Mouse (Mus musculus): Measurements from ENCODE around the gene Osbpl5. TPM values are rescaled to one million over a fixed set of nuclear protein-coding genes. Genes with fewer than 3 reads are reported as not detected.
A peak's percentile ranks its signal among the peaks of the same experiment; 100 is the strongest.

Gene Osbpl5
- polyA plus RNA-seq, 1 experiment from 2014 or later, result 38.1 TPM

DNA sequence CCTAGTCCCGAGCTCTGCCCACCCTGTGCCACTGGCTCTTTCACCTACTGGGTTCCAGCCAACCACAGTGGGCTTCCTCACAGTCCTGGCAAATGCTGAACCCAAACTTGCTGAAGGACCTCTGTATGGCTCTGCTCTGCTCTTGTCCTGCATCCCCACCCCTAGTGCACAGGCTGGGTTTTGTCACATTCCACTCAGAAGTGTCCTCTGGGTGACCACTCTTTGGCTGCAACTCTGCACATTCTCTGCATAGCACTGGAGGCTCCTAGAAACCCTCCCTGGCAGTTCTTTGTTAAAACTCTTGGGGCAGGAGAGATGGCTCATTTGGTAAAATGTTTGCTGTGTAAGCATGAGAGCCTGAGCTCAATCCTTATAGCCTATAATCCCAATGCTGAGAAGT lies 39.0 kb downstream of the Osbpl5 start:
- Histone ChIP-seq H3K9ac (no peak overlapping the region), H3K27ac (no peak overlapping the region), H3K4me1 (replicated peaks; ENCODE audit: control insufficient read depth, insufficient read depth, low read length) (no peaks in the 10 kb centered on the region), H3K4me3 (replicated peaks; ENCODE audit: low read length) (no peak overlapping the region), H3K9me3 (ENCODE audit: control insufficient read depth, low read length) (no peaks in the 10 kb centered on the region), H3K36me3 (replicated peaks; ENCODE audit: control insufficient read depth, insufficient read depth) (peaks cover 23% of the 10 kb centered on the region), H3K27me3 (ENCODE audit: control insufficient read depth, insufficient read depth, low read length) (no peaks in the 10 kb centered on the region), H3K4me2 (replicated peaks) (no peak overlapping the region)
- DNase-seq (ENCODE audit: low spot score) (no peak), ATAC-seq (ENCODE audit: low FRiP score) (peak; percentile 52; the same call in 1 of the 2 replicates)
- 89% methylated on average over 1 of the region's 1 CpGs for WGBS

DNA sequence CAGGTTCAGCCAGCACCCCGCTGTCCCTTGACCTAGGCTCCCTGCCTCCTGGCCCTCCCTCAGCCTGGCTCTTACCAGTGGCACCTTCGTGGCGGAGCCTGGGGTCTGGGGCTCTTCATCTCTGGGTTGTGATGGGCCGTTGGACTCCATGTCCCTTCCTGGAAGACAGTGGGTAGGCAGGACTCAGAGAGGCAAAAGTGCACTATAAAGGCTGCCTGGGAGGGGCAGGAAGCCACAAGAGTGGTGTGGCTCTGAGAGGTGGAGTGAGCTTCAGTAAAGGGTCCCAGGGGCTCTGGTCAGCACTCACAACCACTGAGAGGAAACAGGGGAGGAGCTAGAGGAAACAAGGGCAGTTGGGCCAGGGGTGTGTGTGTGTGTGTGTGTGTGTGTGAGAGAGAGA lies 43.4 kb downstream of the Osbpl5 start:
- H3K9me3 ChIP-seq (ENCODE audit: control insufficient read depth, low read length), result no peaks in the 10 kb centered on the region
- H3K4me3 ChIP-seq (replicated peaks; ENCODE audit: low read length), result no peak overlapping the region
- no peak overlapping the region for H3K4me2 ChIP-seq (replicated peaks)
- no peaks in the 10 kb centered on the region for H3K4me1 ChIP-seq (replicated peaks; ENCODE audit: control insufficient read depth, insufficient read depth, low read length)
- 0 out of 2 replicates have a peak, but pooled peaks have one; percentile 3 for ATAC-seq (ENCODE audit: low FRiP score)
- no peak for DNase-seq (ENCODE audit: low spot score)
- no peak overlapping the region for H3K27ac ChIP-seq
- H3K36me3 ChIP-seq (replicated peaks; ENCODE audit: control insufficient read depth, insufficient read depth), result peaks cover 47% of the 10 kb centered on the region
- no peak overlapping the region for H3K9ac ChIP-seq
- 78% methylated on average over 4 of the region's 4 CpGs for WGBS
- no peaks in the 10 kb centered on the region for H3K27me3 ChIP-seq (ENCODE audit: control insufficient read depth, insufficient read depth, low read length)

DNA sequence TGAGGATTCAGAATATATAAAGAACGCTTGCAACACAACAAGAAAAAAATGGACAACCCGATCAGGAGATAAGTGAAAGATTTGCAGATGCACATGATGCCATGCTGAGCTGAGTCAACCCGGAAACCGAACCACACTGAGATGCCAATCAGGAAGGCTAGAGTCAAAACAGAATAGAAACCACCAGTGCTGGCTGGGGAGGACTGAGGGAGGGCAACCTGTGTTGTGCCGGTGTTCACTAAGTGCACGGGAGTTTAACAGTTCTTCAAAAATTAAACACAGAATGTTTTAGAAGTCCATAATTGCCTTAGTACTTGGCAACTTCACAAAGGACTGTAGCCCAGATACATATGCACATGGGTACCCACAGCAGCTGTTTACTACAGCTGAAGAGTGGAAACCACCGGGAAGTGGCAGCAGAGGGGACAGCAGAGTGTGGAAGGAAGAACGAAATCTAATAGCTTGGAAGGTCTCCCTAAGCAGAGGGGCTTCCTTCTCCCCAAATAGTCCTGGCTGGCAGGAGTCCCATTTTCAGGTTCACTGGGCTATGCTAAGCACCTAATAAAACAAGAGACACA lies 43.9 kb downstream of the Osbpl5 start:
- 84% methylated on average over 8 of the region's 8 CpGs for WGBS
- 0 out of 2 replicates have a peak, but pooled peaks have one; percentile 3 for ATAC-seq (ENCODE audit: low FRiP score)
- peaks cover 52% of the 10 kb centered on the region for H3K36me3 ChIP-seq (replicated peaks; ENCODE audit: control insufficient read depth, insufficient read depth)

DNA sequence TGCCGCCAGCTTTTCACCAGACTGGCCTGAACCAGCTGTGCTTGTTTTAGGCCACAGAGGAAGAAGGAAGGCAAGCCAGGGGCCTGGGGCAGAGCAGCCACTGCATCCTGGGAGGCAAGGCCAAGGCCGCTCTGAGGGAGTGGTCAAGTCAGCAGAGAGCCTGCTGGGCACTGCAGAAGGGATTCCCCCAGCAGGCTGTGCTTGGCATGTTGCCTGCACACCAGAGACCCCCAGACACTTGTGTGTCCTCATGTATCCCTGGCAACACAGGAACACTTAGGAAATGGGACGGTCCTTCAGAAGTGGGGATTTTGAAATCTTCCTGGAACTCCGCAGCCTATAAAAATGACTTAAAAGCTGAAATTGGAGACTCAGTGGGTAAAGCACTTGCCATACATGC lies 44.8 kb downstream of the Osbpl5 start:
- no peaks in the 10 kb centered on the region for H3K27me3 ChIP-seq (ENCODE audit: control insufficient read depth, insufficient read depth, low read length)
- H3K9me3 ChIP-seq (ENCODE audit: control insufficient read depth, low read length), result no peaks in the 10 kb centered on the region
- no peak overlapping the region for H3K9ac ChIP-seq
- DNase-seq (ENCODE audit: low spot score), result no peak
- 67% methylated on average over 4 of the region's 4 CpGs for WGBS
- peaks cover 55% of the 10 kb centered on the region for H3K36me3 ChIP-seq (replicated peaks; ENCODE audit: control insufficient read depth, insufficient read depth)
- no peak for ATAC-seq (ENCODE audit: low FRiP score)
- no peak overlapping the region for H3K4me2 ChIP-seq (replicated peaks)
- H3K27ac ChIP-seq, result no peak overlapping the region
- no peaks in the 10 kb centered on the region for H3K4me1 ChIP-seq (replicated peaks; ENCODE audit: control insufficient read depth, insufficient read depth, low read length)
- H3K4me3 ChIP-seq (replicated peaks; ENCODE audit: low read length), result no peak overlapping the region

More for the DNA sequence above, 43.9 kb downstream of the Osbpl5 start:
- H3K27ac ChIP-seq, result no peak overlapping the region
- DNase-seq (ENCODE audit: low spot score), result no peak
- no peak overlapping the region for H3K4me3 ChIP-seq (replicated peaks; ENCODE audit: low read length)
- H3K4me2 ChIP-seq (replicated peaks), result no peak overlapping the region
- H3K9ac ChIP-seq, result no peak overlapping the region
- no peaks in the 10 kb centered on the region for H3K4me1 ChIP-seq (replicated peaks; ENCODE audit: control insufficient read depth, insufficient read depth, low read length)
- H3K9me3 ChIP-seq (ENCODE audit: control insufficient read depth, low read length), result no peaks in the 10 kb centered on the region
- H3K27me3 ChIP-seq (ENCODE audit: control insufficient read depth, insufficient read depth, low read length), result no peaks in the 10 kb centered on the region

DNA sequence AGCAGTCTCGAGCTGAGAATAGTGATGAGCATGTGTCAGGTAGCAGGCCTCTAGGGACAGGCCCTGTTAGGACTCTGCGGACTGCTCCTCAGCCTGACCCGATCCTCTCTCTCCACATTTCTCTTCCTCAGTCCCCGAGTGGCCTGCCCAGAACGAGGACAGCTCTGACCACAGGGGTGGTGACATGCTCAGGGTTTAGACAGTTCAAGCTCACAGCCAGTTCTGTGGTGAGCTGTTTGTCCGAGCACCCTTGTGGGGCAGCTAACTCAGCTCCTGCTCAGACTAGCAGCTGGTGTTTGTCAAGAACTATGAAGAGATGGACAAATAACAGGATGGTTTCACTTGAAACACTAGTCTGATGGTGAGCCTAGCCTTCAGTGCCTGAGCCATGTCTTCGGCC lies 45.4 kb downstream of the Osbpl5 start:
- no peak for ATAC-seq (ENCODE audit: low FRiP score)
- Histone ChIP-seq H3K4me2 (replicated peaks) (no peak overlapping the region), H3K27ac (no peak overlapping the region), H3K4me3 (replicated peaks; ENCODE audit: low read length) (no peak overlapping the region), H3K4me1 (replicated peaks; ENCODE audit: control insufficient read depth, insufficient read depth, low read length) (no peaks in the 10 kb centered on the region), H3K36me3 (replicated peaks; ENCODE audit: control insufficient read depth, insufficient read depth) (peaks cover 57% of the 10 kb centered on the region), H3K9ac (no peak overlapping the region), H3K9me3 (ENCODE audit: control insufficient read depth, low read length) (no peaks in the 10 kb centered on the region), H3K27me3 (ENCODE audit: control insufficient read depth, insufficient read depth, low read length) (no peaks in the 10 kb centered on the region)
- no peak for DNase-seq (ENCODE audit: low spot score)
- WGBS, result 60% methylated on average over 7 of the region's 7 CpGs

DNA sequence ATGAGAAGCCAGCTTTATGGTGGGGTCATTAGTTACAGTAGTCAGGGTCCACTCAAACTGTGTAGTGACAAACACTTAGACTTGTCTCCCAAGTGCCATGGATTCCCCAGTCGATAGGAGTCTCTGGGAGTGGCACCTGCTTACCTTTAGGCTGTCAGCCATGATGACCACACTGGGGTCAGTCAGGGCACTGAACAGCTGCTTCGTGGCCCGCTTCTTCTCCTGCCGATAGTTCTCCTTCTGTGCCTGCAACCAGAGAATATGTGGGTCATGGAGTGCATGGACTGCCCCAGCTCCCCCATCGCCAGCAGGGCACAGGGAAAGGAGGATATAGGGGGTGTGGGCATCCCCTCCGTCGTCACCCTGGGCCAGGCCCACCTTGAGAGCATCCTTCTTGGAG lies 47.4 kb downstream of the Osbpl5 start:
- DNase-seq (ENCODE audit: low spot score), result no peak
- WGBS, result 92% methylated on average over 7 of the region's 7 CpGs
- ATAC-seq (ENCODE audit: low FRiP score), result no peak
- Histone ChIP-seq H3K27me3 (ENCODE audit: control insufficient read depth, insufficient read depth, low read length) (no peaks in the 10 kb centered on the region), H3K27ac (no peak overlapping the region), H3K9ac (no peak overlapping the region), H3K36me3 (replicated peaks; ENCODE audit: control insufficient read depth, insufficient read depth) (peaks cover 69% of the 10 kb centered on the region), H3K4me3 (replicated peaks; ENCODE audit: low read length) (no peak overlapping the region), H3K4me1 (replicated peaks; ENCODE audit: control insufficient read depth, insufficient read depth, low read length) (no peaks in the 10 kb centered on the region), H3K9me3 (ENCODE audit: control insufficient read depth, low read length) (no peaks in the 10 kb centered on the region), H3K4me2 (replicated peaks) (no peak overlapping the region)

DNA sequence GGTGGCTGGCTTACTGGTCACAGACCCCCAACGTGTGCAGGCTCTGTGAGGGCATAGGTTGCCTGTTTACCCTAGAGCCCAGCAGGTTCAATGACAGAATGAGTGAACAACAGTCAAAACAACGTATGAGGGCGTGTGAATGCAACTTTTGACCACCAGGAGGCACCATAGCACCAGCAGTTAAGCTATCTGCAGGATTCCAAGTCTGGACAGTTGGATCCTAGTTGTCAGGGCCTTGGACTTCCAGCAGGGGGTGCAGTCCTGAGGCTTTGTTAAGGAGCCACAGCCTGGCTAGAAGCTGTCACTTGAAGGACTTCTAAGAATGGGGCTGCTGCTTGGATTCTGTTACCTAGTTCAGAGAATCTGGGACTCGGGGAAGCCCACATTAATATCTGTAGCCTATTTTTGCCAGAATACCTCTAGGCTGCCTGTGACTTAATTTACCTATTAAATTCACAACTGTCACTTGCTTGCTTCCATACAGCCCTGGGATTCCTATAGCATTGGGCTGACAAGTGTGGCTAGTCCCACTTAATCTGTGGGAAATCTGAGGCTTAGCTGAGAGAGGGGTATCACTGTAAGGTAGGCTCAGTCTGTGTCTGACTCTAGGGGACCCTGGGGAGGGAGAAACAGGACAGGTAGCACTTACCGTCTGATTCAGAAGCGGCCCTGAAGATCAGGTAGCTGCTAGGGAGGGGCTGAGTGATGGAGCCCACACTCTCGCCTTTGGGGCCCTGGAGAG lies 49.9 kb downstream of the Osbpl5 start:
- ATAC-seq (ENCODE audit: low FRiP score), result peak; percentile 84
- Histone ChIP-seq H3K36me3 (replicated peaks; ENCODE audit: control insufficient read depth, insufficient read depth) (peaks cover 73% of the 10 kb centered on the region), H3K4me1 (replicated peaks; ENCODE audit: control insufficient read depth, insufficient read depth, low read length) (no peaks in the 10 kb centered on the region), H3K9ac (no peak overlapping the region), H3K4me3 (replicated peaks; ENCODE audit: low read length) (no peak overlapping the region), H3K9me3 (ENCODE audit: control insufficient read depth, low read length) (no peaks in the 10 kb centered on the region), H3K4me2 (replicated peaks) (no peak overlapping the region), H3K27ac (no peak overlapping the region), H3K27me3 (ENCODE audit: control insufficient read depth, insufficient read depth, low read length) (no peaks in the 10 kb centered on the region)
- 35% methylated on average over 7 of the region's 7 CpGs for WGBS
- peak; percentile 96 for DNase-seq (ENCODE audit: low spot score)

DNA sequence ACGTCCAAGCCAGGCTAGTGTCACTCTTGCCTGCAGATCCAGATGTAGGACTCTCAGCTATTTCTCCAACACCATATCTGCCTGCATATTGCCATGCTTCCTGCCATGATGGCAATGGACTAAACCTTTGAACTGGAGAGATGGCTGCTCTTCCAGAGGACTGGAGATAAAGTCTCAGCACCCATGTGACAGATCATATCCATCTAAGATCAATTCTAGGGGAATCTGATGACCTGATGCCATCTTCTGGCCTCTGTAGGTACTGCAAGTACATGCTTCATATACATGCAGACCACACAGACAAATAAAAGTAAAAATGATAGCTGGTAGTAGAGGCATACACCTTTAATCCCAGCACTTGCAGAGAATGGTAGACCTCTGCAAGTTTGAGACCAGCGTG lies 60.6 kb downstream of the Osbpl5 start:
- Histone ChIP-seq H3K9ac (no peak overlapping the region), H3K36me3 (replicated peaks; ENCODE audit: control insufficient read depth, insufficient read depth) (peaks cover 82% of the 10 kb centered on the region), H3K4me3 (replicated peaks; ENCODE audit: low read length) (no peak overlapping the region), H3K27ac (no peak overlapping the region), H3K9me3 (ENCODE audit: control insufficient read depth, low read length) (no peaks in the 10 kb centered on the region), H3K4me1 (replicated peaks; ENCODE audit: control insufficient read depth, insufficient read depth, low read length) (no peaks in the 10 kb centered on the region), H3K4me2 (replicated peaks) (no peak overlapping the region), H3K27me3 (ENCODE audit: control insufficient read depth, insufficient read depth, low read length) (no peaks in the 10 kb centered on the region)
- WGBS, result 78% methylated on average over 2 of the region's 2 CpGs
- ATAC-seq (ENCODE audit: low FRiP score) (no peak), DNase-seq (ENCODE audit: low spot score) (no peak)

DNA sequence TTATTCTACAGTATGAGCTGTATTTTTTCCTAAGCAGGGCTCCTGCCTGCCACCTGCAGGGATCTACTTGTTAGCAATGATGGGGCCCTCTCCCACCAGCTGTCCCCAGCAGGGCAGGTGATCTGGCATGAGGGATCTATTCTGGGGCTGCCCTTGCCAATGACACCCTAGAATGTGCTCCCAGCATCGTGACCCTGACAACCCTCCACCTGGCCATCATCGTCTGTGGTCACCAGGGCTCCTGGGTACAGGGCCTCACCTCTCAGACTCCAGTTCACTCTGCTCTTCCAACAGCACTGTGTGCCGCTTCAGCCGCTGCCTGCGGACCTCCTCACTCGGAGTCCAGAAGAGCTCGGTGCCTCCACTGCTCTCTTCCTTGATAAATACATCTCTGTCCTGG lies 62.2 kb downstream of the Osbpl5 start:
- H3K9me3 ChIP-seq (ENCODE audit: control insufficient read depth, low read length), result no peaks in the 10 kb centered on the region
- no peak overlapping the region for H3K4me3 ChIP-seq (replicated peaks; ENCODE audit: low read length)
- H3K27ac ChIP-seq, result no peak overlapping the region
- no peak for ATAC-seq (ENCODE audit: low FRiP score)
- H3K36me3 ChIP-seq (replicated peaks; ENCODE audit: control insufficient read depth, insufficient read depth), result peaks cover 89% of the 10 kb centered on the region
- H3K4me2 ChIP-seq (replicated peaks), result no peak overlapping the region
- no peaks in the 10 kb centered on the region for H3K27me3 ChIP-seq (ENCODE audit: control insufficient read depth, insufficient read depth, low read length)
- WGBS, result 94% methylated on average over 7 of the region's 7 CpGs
- H3K9ac ChIP-seq, result no peak overlapping the region
- DNase-seq (ENCODE audit: low spot score), result no peak
- H3K4me1 ChIP-seq (replicated peaks; ENCODE audit: control insufficient read depth, insufficient read depth, low read length), result no peaks in the 10 kb centered on the region

Measured in hindbrain, embryonic 14.5 days (tissue).